Mouse (Mus musculus) C2C12 (cell line): Measurements from ENCODE around the gene Gadd45b. TPM values are rescaled to one million over a fixed set of nuclear protein-coding genes. Genes with fewer than 3 reads are reported as not detected.

Source experiments
- H3K27me3 ChIP-seq: one replicate; pipeline ENCODE4 v1.6.1; 2011; ENCODE audit not compliant: control insufficient read depth, insufficient read depth, insufficient read length
- H3K36me3 ChIP-seq: one replicate; pipeline ENCODE4 v1.6.1; 2011; ENCODE audit not compliant: control insufficient read depth, insufficient read depth
- H3K4me3 ChIP-seq: one replicate; pipeline ENCODE4 v1.5.1; 2011; ENCODE audit warnings: mild to moderate bottlenecking, control low read depth; ENCODE audit not compliant: poor library complexity, insufficient read depth, severe bottlenecking
- H3K79me2 ChIP-seq: one replicate; pipeline ENCODE4 v1.6.1; 2011; ENCODE audit not compliant: control insufficient read depth, insufficient read depth
- H3K79me3 ChIP-seq: one replicate; pipeline ENCODE4 v1.6.1; 2011; ENCODE audit warnings: low read depth, control low read depth
- H3ac ChIP-seq: one replicate; pipeline ENCODE3; 2011; ENCODE audit warnings: low read depth; ENCODE audit not compliant: control insufficient read depth, insufficient read length
- CEBPB ChIP-seq: IDR thresholded peaks from one replicate; pipeline ENCODE4 v1.6.1; 2011; ENCODE audit warnings: low read depth, mild to moderate bottlenecking, control low read depth, moderate library complexity
- CTCF ChIP-seq: IDR thresholded peaks from one replicate; pipeline ENCODE4 v1.5.1; 2011; ENCODE audit not compliant: control insufficient read depth, insufficient read depth, insufficient read length
- FOSL1 ChIP-seq: IDR thresholded peaks from one replicate; pipeline ENCODE4 v1.8.0; 2011; ENCODE audit warnings: mild to moderate bottlenecking, low read length; ENCODE audit not compliant: poor library complexity, insufficient read depth, severe bottlenecking
- MAX ChIP-seq: IDR thresholded peaks from one replicate; pipeline ENCODE4 v1.6.1; 2011; ENCODE audit warnings: mild to moderate bottlenecking, control low read depth
- MYOD1 ChIP-seq: IDR thresholded peaks from one replicate; pipeline ENCODE4 v1.6.1; 2011; ENCODE audit warnings: low read depth; ENCODE audit not compliant: control insufficient read depth, insufficient read length
- MYOG ChIP-seq: IDR thresholded peaks from one replicate; pipeline ENCODE4 v1.6.1; 2011; ENCODE audit not compliant: control insufficient read depth, insufficient read length; ENCODE audit errors: extremely low read depth
- USF1 ChIP-seq: IDR thresholded peaks from one replicate; pipeline ENCODE4 v1.6.1; 2011; ENCODE audit warnings: low read depth, mild to moderate bottlenecking, control low read depth, moderate library complexity
- polyA plus RNA-seq: library from polyadenylated mRNA; unstranded; fragments of >200 nt; fragmentation: generic; extraction: Trizol; gene quantifications from one replicate; pipeline ENCODE4 v1.2.1, GENCODE M21; 2012; ENCODE audit warnings: missing spikeins

The Gadd45b gene
- polyA plus RNA-seq, 1 experiment: 37.2 TPM

DNA sequence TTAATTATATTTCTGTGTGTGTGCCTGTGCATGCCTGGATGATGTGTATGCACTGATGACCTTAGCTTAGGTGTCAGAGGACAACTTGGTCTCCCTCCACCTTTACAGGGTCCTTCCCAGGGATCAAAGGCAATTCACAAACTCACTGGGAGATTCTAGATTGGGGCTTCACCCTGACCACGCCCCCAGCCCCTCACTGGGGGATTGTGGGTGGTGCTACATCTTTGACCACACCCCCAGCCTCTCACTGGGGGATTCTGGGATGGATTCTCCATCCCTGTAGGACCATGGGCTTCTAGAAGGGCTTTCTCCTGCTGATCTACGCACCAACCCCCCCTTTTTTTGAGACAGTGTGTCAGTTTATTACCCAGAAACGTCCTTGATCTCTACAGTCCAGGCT, 4.4 kb upstream of the Gadd45b start:
- TF ChIP-seq CTCF: no peak
- no peak for TF ChIP-seq USF1
- no peak for TF ChIP-seq CEBPB
- no peak for TF ChIP-seq MAX
- TF ChIP-seq MYOG: no peak
- no peak for TF ChIP-seq MYOD1
- TF ChIP-seq FOSL1: no peak

DNA sequence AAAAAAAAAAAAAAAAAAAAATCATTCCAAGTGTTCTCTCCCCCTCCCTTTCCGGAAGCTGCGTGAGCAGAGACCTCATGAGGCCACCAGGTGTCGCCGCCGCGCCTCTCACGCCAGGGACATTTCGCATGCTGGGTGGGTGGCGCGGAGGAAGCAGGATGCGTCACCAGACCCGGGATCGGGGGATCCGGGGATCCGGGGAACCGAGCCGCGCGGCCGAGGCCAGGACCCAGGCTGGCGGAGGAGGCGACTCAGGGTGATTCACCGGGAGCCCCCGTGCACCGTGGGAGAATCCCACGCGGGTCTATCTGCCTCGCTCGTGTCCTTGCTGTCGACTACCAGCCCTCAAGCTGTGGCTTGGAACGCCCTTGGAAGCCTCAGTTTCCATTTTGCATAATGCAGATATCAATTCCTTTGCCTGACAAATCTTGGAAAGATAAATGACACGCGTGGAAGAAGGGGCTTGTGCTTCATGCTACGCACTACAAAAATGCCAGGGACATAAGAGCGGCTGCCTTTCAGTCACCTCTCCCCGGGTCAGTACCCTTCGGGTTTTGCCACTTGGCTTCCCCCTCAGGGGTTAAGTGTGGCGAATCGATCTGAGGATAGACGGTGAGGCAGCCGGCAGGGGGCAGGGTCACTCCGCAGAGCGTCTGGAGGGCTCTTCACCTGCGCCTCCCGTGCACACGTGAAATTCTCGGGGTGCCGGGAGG, 1.1 kb upstream of the Gadd45b start:
- Histone ChIP-seq H3K27me3 (no peaks in the 10 kb centered on the region), H3ac (peak overlapping the region; percentile 74), H3K36me3 (peaks cover 6% of the 10 kb centered on the region), H3K4me3 (peak overlapping the region; percentile 37), H3K79me3 (peaks cover 9% of the 10 kb centered on the region), H3K79me2 (peaks cover 19% of the 10 kb centered on the region)
- TF ChIP-seq CTCF (peak; percentile 94), MYOD1 (no peak), MAX (peak; percentile 55)

More for the DNA sequence above, 4.4 kb upstream of the Gadd45b start:
- Histone ChIP-seq H3ac (no peak overlapping the region), H3K79me2 (peaks cover 6% of the 10 kb centered on the region), H3K36me3 (no peaks in the 10 kb centered on the region), H3K27me3 (no peaks in the 10 kb centered on the region), H3K79me3 (peaks cover 4% of the 10 kb centered on the region), H3K4me3 (no peak overlapping the region)

DNA sequence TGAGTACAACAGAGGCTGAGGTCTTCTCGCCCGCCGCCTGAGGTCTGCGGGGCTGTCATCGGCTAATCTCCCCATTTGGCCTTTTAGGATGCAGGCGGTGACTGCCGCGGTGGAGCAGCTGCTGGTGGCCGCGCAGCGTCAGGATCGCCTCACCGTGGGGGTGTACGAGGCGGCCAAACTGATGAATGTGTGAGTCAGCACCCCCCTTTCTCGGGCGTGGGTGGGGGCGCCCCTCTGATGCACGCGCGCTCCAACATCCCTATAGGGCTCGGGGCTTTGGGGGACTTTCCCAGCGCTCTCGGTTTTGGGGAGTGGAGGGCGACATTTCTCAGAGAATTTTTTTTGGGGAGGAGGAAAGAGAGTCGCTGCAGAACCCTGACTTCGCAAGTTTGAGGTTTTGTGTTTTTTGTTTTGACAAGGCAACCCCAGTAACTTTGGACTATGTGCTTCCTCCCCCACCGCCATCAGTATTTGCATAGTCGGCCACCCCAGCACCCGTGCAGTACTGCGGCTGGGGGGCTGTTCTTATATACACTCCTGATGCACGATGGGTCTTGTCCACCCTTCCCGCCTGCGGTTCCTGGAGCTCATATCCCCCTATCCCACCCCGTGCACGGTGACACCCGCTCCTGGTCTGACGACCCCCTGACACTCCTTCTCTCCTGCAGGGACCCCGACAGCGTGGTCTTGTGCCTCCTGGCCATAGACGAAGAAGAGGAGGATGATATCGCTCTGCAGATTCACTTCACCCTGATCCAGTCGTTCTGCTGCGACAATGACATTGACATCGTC, 684 bp downstream of the Gadd45b start:
- peaks cover 9% of the 10 kb centered on the region for H3K79me3 ChIP-seq
- peak overlapping the region; percentile 80 for H3ac ChIP-seq
- TF ChIP-seq MAX: no peak
- TF ChIP-seq MYOD1: peak; percentile 73
- no peak for TF ChIP-seq CEBPB
- TF ChIP-seq USF1: no peak
- H3K36me3 ChIP-seq: peaks cover 6% of the 10 kb centered on the region
- peak overlapping the region; percentile 95 for H3K4me3 ChIP-seq
- H3K79me2 ChIP-seq: peaks cover 19% of the 10 kb centered on the region
- no peaks in the 10 kb centered on the region for H3K27me3 ChIP-seq

DNA sequence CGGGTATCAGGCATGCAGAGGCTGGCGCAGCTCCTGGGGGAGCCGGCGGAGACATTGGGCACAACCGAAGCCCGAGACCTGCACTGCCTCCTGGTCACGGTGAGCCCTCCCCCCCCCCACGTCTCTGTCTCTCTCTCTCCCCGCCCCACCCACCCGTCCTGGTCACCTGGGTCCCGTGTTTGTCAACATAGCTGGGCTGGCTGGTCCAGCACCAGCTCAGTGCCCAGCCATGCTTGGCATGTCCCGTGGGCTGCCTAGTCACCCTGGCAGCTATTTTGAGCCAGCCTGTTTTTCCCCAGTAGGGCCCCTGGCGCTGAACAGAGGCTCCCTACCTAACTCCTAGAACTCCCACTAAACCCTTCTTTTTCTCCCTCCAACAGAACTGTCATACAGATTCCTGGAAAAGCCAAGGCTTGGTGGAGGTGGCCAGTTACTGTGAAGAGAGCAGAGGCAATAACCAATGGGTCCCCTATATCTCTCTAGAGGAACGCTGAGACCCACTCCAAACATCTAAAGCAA, 1.3 kb downstream of the Gadd45b start:
- Histone ChIP-seq H3K79me3 (peaks cover 9% of the 10 kb centered on the region), H3K79me2 (peaks cover 19% of the 10 kb centered on the region), H3K36me3 (peaks cover 6% of the 10 kb centered on the region), H3K4me3 (peak overlapping the region; percentile 95), H3ac (peak overlapping the region; percentile 80), H3K27me3 (no peaks in the 10 kb centered on the region)
- TF ChIP-seq USF1 (no peak), CTCF (no peak), MYOD1 (no peak)

DNA sequence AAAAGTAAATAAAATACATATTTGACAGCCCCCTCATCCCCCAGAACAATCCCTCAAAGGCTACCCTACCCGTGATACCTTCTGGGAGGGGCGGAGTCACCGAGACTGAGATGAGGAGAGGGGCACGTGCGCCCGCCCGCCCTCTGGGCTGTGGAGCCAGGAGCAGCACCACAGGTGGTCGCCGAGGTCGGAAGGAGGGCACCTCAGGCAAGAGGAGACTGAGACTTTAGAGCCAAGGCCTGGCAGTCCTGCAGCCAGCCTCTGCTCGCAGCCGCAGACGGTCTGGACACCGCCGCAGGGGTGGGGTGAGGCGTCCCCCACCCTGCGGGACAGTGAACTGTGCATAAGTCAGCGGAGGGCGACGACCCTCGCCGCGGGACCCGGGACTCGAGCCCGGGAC, 1.8 kb downstream of the Gadd45b start:
- H3K36me3 ChIP-seq: peaks cover 6% of the 10 kb centered on the region
- peaks cover 19% of the 10 kb centered on the region for H3K79me2 ChIP-seq
- TF ChIP-seq MAX: no peak
- peak overlapping the region; percentile 95 for H3K4me3 ChIP-seq
- peaks cover 9% of the 10 kb centered on the region for H3K79me3 ChIP-seq
- H3ac ChIP-seq: peak overlapping the region; percentile 36
- H3K27me3 ChIP-seq: no peaks in the 10 kb centered on the region

DNA sequence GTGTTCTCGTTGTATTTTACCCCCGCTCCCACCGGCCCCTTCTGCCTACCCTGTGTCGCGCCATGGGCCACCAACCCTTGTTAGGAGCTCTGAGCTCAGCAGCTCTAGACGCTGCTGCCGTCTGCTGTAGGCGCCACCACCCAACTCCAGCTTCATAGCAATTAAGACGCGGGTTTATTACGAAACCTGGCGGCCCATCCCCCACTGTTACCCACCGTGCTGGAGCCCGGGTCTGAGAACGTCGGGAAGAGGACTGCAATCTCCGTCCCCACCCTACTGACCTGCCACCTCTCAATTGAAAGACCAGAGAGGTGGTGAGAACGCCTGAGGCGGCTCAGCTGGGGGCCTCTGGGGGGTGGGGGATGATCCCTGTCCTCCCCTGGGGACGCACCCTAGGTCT, 2.3 kb downstream of the Gadd45b start:
- H3ac ChIP-seq: peak overlapping the region; percentile 3
- H3K79me2 ChIP-seq: peaks cover 19% of the 10 kb centered on the region
- TF ChIP-seq CEBPB (peak; percentile 55), CTCF (no peak), MAX (no peak), USF1 (no peak), MYOG (no peak), MYOD1 (no peak), FOSL1 (no peak)
- H3K27me3 ChIP-seq: no peaks in the 10 kb centered on the region
- peaks cover 9% of the 10 kb centered on the region for H3K79me3 ChIP-seq
- peak overlapping the region; percentile 28 for H3K4me3 ChIP-seq
- H3K36me3 ChIP-seq: peaks cover 6% of the 10 kb centered on the region
